Mouse (Mus musculus): ENCODE results near the gene Eva1c. TPM values are rescaled to one million over a fixed set of nuclear protein-coding genes. Genes with fewer than 3 reads are reported as not detected.

Eva1c gene
- 1 to 10 TPM; 2.2 to 2.9 TPM for total RNA-seq (2021)
- long read RNA-seq, experiment 1, partial matches to known transcripts: 0 of 1 reads
- long read RNA-seq, experiment 1, other reads (novel, unspliced or antisense): 0 of 1 reads
- long read RNA-seq, experiment 2: 0 reads

DNA sequence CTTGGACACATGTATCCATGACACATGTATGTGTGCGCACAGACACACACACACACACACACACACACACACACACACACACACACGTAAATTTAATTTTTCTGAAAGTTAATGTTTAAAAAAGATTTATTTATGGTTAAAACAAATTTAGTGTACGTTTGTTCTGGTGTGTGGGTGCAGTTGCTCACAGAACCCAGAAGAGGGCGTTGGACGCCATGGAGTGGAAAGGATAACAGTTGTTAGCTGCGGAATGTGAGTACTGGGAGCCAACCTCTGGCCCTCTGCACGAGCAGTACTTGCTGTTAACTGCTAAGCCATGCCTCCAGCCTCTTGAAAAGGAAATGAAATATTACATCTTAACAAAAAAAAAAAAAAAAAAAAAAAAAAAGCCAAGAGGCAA, at the start of gene Eva1c:
TSS of gene Eva1c (plus strand) at position 263 of the 400 bp plus-strand sequence.
- peak; percentile 53 for TF ChIP-seq CTCF (conservative IDR thresholded peaks at IDR 0.05)
- DNase-seq (ENCODE audit: low spot score in 2 of 2): no peak
- Histone ChIP-seq H3K4me3 (no peak within 1 kb of the TSS), H3K27ac (no peak within 1 kb of the TSS)

DNA sequence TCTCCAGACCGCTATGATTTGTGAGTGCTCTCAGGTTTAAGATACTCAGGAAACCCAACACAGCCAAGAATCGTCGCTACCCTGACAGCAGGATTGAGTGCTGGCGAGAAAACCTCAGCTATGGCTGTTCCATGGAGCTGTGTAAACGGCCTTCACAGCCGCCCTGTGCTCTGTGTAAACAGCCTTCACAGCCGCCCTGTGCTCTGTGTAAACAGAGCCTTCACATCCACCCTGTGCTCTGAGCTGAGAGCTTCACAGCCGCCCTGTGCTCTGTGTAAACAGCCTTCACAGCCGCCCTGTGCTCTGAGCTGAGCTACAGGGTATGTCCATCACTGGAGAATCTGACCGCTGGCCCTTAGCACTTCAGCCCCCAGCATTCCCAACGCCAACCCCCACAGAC, 46.7 kb upstream of the Eva1c start:
- no peak overlapping the region for H3K4me3 ChIP-seq
- DNase-seq (ENCODE audit: low spot score in 2 of 2): no peak
- H3K27ac ChIP-seq: no peak overlapping the region
- TF ChIP-seq CTCF (conservative IDR thresholded peaks at IDR 0.05): no peak

DNA sequence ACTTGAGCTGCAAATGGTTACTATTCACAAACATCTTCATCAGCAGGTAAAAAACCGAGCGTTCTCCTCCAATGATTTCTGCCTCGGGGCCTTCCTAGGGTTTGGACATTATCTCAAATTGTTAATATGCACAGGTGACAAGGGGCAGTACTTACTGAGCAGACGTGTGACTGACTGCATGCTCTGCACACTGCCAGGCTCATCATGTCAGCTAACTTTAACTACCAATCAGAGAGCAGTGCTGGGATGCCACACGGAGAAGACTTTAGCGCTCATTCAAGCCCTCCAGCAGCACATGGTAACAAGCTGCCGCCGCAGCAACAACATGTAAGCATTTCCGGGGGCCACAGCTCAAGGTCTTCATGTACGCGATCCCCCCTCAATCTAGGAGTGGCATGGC, 43.2 kb upstream of the Eva1c start:
- TF ChIP-seq CTCF (conservative IDR thresholded peaks at IDR 0.05): no peak
- DNase-seq (ENCODE audit: low spot score in 2 of 2): no peak
- Histone ChIP-seq H3K27ac (no peak overlapping the region), H3K4me3 (no peak overlapping the region)

DNA sequence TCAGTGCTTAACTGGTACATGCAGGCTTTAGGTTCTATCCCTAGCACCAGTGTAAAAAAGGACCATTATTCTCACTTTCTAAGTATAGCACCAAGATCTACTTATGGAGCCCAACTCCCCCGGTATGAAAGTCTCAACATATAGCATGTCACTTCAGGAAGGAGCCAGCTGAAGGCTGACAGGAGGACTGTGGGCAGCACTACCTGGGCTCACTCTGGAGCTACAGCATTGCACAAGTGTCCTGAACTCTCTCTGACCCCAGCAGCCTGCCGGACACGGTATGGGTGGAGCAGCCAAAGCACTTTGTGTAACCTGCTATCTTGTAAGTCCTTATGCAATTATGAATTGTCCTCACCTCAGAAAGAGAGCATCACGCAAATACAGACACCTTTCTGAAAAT, 41.3 kb upstream of the Eva1c start:
- no peak for DNase-seq (ENCODE audit: low spot score in 2 of 2)
- no peak for TF ChIP-seq CTCF (conservative IDR thresholded peaks at IDR 0.05)
- H3K27ac ChIP-seq: no peak overlapping the region
- no peak overlapping the region for H3K4me3 ChIP-seq

DNA sequence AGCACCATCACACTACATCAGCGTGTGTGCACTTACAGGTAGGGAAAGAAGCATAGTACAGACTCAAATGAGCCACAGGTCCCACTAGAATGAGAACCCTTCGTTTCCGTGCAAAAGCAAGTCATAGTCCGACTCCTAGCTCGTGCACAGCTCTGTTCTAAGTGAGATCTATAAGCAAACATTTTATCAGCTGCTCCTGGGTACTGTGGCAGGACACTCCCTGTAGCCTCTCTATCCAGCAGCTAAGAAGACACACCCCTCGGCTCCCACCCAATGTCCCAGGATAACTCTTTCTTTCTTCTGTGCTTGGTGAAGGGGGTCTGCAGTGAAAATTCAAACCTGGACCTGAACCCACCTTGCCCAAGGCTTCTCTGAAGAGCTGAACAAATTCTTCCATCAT, 37.9 kb upstream of the Eva1c start:
- no peak for DNase-seq (ENCODE audit: low spot score in 2 of 2)
- Histone ChIP-seq H3K27ac (no peak overlapping the region), H3K4me3 (no peak overlapping the region)
- TF ChIP-seq CTCF (conservative IDR thresholded peaks at IDR 0.05): no peak

DNA sequence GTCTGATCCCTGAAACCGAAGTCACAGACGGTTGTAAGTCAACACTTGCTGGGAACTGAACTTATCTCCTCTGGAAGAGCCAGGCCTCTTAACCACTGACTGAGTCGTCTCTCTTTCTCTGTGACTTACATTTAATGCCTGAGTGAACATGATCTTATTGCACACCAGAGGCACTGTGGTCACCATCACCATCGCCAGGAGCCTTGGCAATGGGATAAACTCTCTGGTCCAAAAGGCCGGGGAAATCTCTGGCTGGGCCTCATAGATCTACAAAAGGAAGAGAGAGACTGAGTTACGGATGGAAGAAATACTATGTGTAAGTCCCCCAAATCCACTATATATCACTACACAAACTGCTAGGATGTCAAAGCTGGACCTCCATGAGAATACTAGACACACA, 35.6 kb upstream of the Eva1c start:
- no peak for DNase-seq (ENCODE audit: low spot score in 2 of 2)
- TF ChIP-seq CTCF (conservative IDR thresholded peaks at IDR 0.05): no peak
- Histone ChIP-seq H3K27ac (no peak overlapping the region), H3K4me3 (no peak overlapping the region)

DNA sequence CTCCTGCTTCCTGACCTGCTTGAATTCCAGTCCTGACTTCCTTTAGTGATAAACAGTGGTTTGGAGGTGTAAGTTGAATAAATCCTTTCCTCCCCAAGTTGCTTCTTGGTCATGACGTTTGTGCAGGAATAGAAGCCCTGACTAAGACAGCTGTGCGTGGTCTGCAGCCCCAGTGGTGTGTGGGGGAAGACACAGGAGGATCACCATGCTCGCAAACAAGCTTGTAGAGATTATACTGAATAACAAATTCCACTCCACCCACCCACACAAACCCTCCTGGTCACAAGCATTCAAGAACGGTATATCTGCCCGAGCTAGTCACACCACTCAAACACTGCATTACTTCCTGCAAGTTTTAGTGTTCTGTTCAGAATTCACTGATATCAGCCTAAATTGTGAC, 34.5 kb upstream of the Eva1c start:
- DNase-seq (ENCODE audit: low spot score in 2 of 2): no peak
- H3K4me3 ChIP-seq: no peak overlapping the region
- no peak overlapping the region for H3K27ac ChIP-seq
- no peak for TF ChIP-seq CTCF (conservative IDR thresholded peaks at IDR 0.05)

DNA sequence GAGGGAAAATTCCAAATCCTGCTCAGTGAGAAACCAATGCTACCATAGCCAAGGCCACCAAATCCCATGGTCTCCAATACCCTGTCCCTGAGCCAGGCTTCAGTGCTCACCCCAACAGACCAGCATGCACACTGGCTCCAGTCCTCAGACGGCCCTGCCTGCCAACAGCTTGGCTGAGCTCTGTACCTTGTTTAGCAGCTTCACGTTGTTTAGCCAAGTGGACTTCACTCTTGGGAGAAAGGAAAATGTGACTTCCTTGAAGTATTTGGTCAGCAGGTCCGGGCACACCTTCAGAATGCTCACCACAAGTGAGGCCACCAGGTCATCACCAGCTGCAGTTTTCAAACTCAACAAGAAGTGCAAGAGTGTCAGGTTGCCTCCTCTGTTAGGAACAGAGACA, 34.0 kb upstream of the Eva1c start:
- DNase-seq (ENCODE audit: low spot score in 2 of 2): no peak
- Histone ChIP-seq H3K27ac (no peak overlapping the region), H3K4me3 (no peak overlapping the region)
- TF ChIP-seq CTCF (conservative IDR thresholded peaks at IDR 0.05): no peak

DNA sequence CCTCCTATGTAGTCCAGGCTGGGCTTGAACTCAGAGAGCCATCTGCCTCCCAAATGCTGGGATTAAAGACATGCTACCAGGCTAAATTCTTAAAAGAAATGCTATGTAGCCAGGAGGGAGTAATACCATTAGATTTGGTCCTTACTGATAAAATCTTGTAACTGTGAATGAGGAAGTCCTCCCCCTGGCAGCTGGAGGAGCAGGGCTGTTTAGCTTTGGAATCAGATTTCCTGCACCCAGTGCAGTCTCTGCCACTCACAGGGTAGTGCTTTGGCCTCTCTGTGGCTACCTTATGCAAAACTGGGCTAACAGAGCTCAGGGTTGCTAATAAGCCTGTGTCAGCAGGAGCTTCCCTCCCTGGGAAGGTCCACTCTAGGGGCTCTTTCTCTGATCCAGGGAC, 31.8 kb upstream of the Eva1c start:
- no peak for TF ChIP-seq CTCF (conservative IDR thresholded peaks at IDR 0.05)
- no peak for DNase-seq (ENCODE audit: low spot score in 2 of 2)
- no peak overlapping the region for H3K4me3 ChIP-seq
- H3K27ac ChIP-seq: no peak overlapping the region

DNA sequence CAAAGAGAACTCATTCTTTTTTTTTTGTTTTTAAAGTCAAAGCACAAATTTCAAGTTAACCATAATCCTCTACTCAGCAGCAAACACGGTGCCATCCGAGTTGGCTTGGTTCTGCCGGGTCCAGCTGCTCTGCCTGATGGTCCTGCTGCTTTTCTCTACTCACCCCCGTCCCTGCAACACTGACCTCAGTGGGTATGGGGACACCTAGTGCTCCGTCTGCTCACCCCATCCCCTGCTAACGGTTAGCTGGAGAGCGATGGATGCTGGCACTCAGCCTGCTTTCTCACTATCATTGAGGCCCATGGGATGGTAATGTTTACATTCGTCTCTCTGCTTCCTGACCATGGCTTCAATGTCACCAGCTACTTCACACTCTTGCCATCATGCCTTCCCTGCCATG, 28.1 kb upstream of the Eva1c start:
- Histone ChIP-seq H3K27ac (no peak overlapping the region), H3K4me3 (no peak overlapping the region)
- DNase-seq (ENCODE audit: low spot score in 2 of 2): no peak
- TF ChIP-seq CTCF (conservative IDR thresholded peaks at IDR 0.05): no peak

DNA sequence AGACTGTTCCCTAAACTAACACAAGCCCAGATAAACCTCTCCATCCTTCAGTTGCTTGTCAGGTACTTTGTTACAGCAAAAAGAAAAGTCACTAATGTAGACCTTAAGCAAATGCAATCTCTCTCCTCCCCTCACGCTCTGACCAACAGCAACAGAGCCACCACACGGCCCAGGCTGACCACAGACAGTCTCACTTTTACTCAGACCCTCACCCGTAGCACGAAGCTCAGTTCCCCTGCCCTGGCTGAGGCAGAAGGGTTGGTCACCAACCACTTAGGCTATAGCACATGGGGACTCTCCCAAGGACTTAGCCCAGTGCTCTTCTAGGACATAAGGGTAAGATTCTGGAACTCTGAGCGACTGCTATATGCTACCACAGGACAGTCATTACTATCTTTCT, 27.7 kb upstream of the Eva1c start:
- H3K4me3 ChIP-seq: no peak overlapping the region
- no peak overlapping the region for H3K27ac ChIP-seq
- no peak for TF ChIP-seq CTCF (conservative IDR thresholded peaks at IDR 0.05)
- no peak for DNase-seq (ENCODE audit: low spot score in 2 of 2)

DNA sequence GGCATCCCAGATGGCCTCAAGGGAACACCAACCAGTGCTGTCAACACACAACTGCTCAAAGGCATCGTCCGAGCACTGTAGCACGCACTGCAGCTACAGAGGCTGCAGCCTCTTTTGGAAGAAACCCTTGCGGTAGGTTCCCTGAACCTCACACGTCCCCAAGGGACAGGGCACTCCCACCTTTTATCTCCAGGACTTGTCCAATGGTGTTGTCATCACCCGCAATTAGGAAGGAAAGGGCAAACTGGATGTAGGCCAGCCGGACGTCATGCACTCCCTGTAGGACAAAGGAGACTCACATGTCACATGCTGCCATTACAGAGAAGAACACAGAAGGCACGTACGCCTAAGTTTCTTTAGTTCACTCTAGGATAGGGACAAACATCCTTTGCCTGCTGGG, 26.7 kb upstream of the Eva1c start:
- no peak for TF ChIP-seq CTCF (conservative IDR thresholded peaks at IDR 0.05)
- no peak for DNase-seq (ENCODE audit: low spot score in 2 of 2)
- H3K4me3 ChIP-seq: no peak overlapping the region
- H3K27ac ChIP-seq: no peak overlapping the region

DNA sequence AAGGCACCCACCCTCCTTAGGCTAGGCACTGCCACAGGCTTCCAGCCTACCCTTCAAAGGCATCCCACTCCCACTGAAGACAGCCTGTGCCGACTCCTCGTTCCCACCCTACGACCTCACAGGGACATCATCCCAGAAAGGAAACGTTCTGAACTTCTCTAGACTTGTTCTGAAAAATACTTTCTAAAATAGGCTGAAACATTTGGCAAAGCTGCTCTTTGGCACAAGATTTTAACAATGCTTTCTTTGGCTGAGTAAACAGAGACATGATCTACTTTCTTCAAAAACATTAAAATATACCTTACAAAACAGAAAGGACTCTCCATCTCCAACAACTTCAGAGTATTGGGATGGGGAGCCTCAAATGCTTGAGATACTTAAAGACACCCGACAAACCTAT, 25.3 kb upstream of the Eva1c start:
- TF ChIP-seq CTCF (conservative IDR thresholded peaks at IDR 0.05): no peak
- H3K4me3 ChIP-seq: no peak overlapping the region
- H3K27ac ChIP-seq: no peak overlapping the region
- no peak for DNase-seq (ENCODE audit: low spot score in 2 of 2)

DNA sequence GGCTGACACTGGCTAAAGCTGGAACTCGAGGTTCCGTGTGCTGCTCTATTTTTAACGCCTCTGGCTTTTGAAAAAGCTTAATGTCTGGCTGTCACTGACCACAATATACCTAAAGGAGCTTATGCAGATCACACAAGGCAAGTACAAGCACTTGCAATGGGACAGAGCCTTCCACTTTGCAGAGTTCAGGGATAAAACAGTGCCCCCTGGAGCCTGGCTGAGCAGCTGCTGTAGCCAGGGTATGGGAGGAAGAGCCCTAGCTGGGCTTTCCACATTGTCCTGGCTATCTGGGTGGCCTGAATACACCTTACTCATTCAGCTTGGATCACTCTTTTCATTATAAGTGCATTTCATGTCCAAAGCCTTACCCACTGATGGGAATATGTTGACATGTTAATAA, 24.6 kb upstream of the Eva1c start:
- TF ChIP-seq CTCF (conservative IDR thresholded peaks at IDR 0.05): peak; percentile 72
- DNase-seq (ENCODE audit: low spot score in 2 of 2): no peak
- no peak overlapping the region for H3K27ac ChIP-seq

DNA sequence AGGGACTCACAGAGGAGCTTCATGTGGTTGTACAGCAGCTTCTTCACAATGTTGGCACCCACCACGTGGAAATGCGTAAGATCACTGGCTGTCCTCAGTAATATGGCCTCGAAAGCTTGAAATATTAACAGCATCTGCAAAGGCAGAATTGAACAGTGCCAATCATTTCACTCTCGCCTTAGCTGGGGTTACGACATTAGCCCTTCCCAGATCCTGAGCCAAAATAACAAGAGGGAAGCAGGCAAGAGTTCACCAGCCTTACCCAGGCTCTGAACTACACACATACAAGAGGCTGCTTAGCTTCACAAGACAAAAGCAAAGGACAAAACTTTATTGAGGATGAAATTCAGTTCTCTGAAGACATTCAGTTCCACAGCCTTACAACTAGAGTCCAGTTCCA, 22.1 kb upstream of the Eva1c start:
- H3K4me3 ChIP-seq: no peak overlapping the region

More for the DNA sequence above, 24.6 kb upstream of the Eva1c start:
- H3K4me3 ChIP-seq: no peak overlapping the region

More for the DNA sequence above, 22.1 kb upstream of the Eva1c start:
- no peak overlapping the region for H3K27ac ChIP-seq
- DNase-seq (ENCODE audit: low spot score in 2 of 2): no peak
- TF ChIP-seq CTCF (conservative IDR thresholded peaks at IDR 0.05): no peak
